Mouse (Mus musculus): ENCODE results near the gene Gm49027. TPM values are rescaled to one million over a fixed set of nuclear protein-coding genes. Genes with fewer than 3 reads are reported as not detected.

Gm49027 gene
- 6.6 and 12.1 TPM in 2 replicates for polyA plus RNA-seq (2012; rRNA removed)

GRCm38 (mm10) chr5:123525281-123525680, at the start of gene Gm49027:
TSS of gene Gm49027 (minus strand) at chr5:123525488.
- TF ChIP-seq CTCF (IDR thresholded peaks at IDR 0.05; ENCODE audit: borderline replicate concordance, control insufficient read depth, extremely low read depth, insufficient read depth, low read length, poor library complexity) (no peak), POLR2A (IDR thresholded peaks at IDR 0.05; ENCODE audit: control insufficient read depth, extremely low read depth, insufficient read depth, low read length, poor library complexity) (no peak)
- 96% methylated on average over 7 of the region's 7 CpGs for WGBS
- H3K4me1 ChIP-seq (replicated peaks; ENCODE audit: control insufficient read depth, insufficient read depth, low read length): peaks cover 13% of the 10 kb centered on the region
- H3K4me3 ChIP-seq (ENCODE audit: control insufficient read depth, insufficient read depth, low read length): peak within 1 kb of the TSS; percentile 67
- H3K27me3 ChIP-seq (ENCODE audit: control insufficient read depth, insufficient read depth, low read length): no peaks in the 10 kb centered on the region
- no peak for DNase-seq
- H3K36me3 ChIP-seq (ENCODE audit: control insufficient read depth, insufficient read depth, low read length): peaks cover 5% of the 10 kb centered on the region
- no peak within 1 kb of the TSS for H3K27ac ChIP-seq (ENCODE audit: control insufficient read depth, insufficient read depth, low read length)

GRCm38 (mm10) chr5:123573362-123573761, 48.1 kb upstream of the Gm49027 start:
- no peak overlapping the region for H3K4me3 ChIP-seq (ENCODE audit: control insufficient read depth, insufficient read depth, low read length)
- no peak for TF ChIP-seq POLR2A (IDR thresholded peaks at IDR 0.05; ENCODE audit: control insufficient read depth, extremely low read depth, insufficient read depth, low read length, poor library complexity)
- TF ChIP-seq CTCF (IDR thresholded peaks at IDR 0.05; ENCODE audit: borderline replicate concordance, control insufficient read depth, extremely low read depth, insufficient read depth, low read length, poor library complexity): no peak

GRCm38 (mm10) chr5:123572357-123573186, 47.3 kb upstream of the Gm49027 start, which contains the start of gene Vps33a:
TSS of gene Vps33a (minus strand) at chr5:123573038.
- Histone ChIP-seq H3K4me1 (replicated peaks; ENCODE audit: control insufficient read depth, insufficient read depth, low read length) (peaks cover 5% of the 10 kb centered on the region), H3K36me3 (ENCODE audit: control insufficient read depth, insufficient read depth, low read length) (peaks cover 12% of the 10 kb centered on the region), H3K4me3 (ENCODE audit: control insufficient read depth, insufficient read depth, low read length) (peak within 1 kb of the TSS; percentile 69), H3K27me3 (ENCODE audit: control insufficient read depth, insufficient read depth, low read length) (no peaks in the 10 kb centered on the region), H3K27ac (ENCODE audit: control insufficient read depth, insufficient read depth, low read length) (no peak within 1 kb of the TSS)
- peak; percentile 98 for DNase-seq
- WGBS: under 1% methylated on average over 54 of the region's 54 CpGs
- TF ChIP-seq CTCF (IDR thresholded peaks at IDR 0.05; ENCODE audit: borderline replicate concordance, control insufficient read depth, extremely low read depth, insufficient read depth, low read length, poor library complexity) (0 out of 2 replicates have a peak, but pooled peaks have one; percentile 25), POLR2A (IDR thresholded peaks at IDR 0.05; ENCODE audit: control insufficient read depth, extremely low read depth, insufficient read depth, low read length, poor library complexity) (0 out of 2 replicates have a peak, but pooled peaks have one; percentile 33)

More at GRCm38 (mm10) chr5:123573362-123573761, 48.1 kb upstream of the Gm49027 start:
- Histone ChIP-seq H3K36me3 (ENCODE audit: control insufficient read depth, insufficient read depth, low read length) (peaks cover 12% of the 10 kb centered on the region), H3K27me3 (ENCODE audit: control insufficient read depth, insufficient read depth, low read length) (no peaks in the 10 kb centered on the region), H3K27ac (ENCODE audit: control insufficient read depth, insufficient read depth, low read length) (no peak overlapping the region), H3K4me1 (replicated peaks; ENCODE audit: control insufficient read depth, insufficient read depth, low read length) (peaks cover 5% of the 10 kb centered on the region)
- DNase-seq: no peak
- WGBS: 76% methylated on average over 8 of the region's 8 CpGs

- Histone ChIP-seq H3K36me3 (ENCODE audit: control insufficient read depth, insufficient read depth, low read length) (peaks cover 74% of the 10 kb centered on the region), H3K27ac (ENCODE audit: control insufficient read depth, insufficient read depth, low read length) (no peak overlapping the region), H3K4me3 (ENCODE audit: control insufficient read depth, insufficient read depth, low read length) (no peak overlapping the region), H3K27me3 (ENCODE audit: control insufficient read depth, insufficient read depth, low read length) (no peaks in the 10 kb centered on the region), H3K4me1 (replicated peaks; ENCODE audit: control insufficient read depth, insufficient read depth, low read length) (no peaks in the 10 kb centered on the region)
- no peak for TF ChIP-seq CTCF (IDR thresholded peaks at IDR 0.05; ENCODE audit: borderline replicate concordance, control insufficient read depth, extremely low read depth, insufficient read depth, low read length, poor library complexity)
- no peak for TF ChIP-seq POLR2A (IDR thresholded peaks at IDR 0.05; ENCODE audit: control insufficient read depth, extremely low read depth, insufficient read depth, low read length, poor library complexity)
- WGBS: 99% methylated on average over 11 of the region's 11 CpGs
- no peak for DNase-seq
These were observed 35.8 kb upstream of the Gm49027 start for GRCm38 (mm10) chr5:123561128-123561527.

GRCm38 (mm10) chr5:123559588-123559987, 34.3 kb upstream of the Gm49027 start:
- Histone ChIP-seq H3K4me3 (ENCODE audit: control insufficient read depth, insufficient read depth, low read length) (no peak overlapping the region), H3K27me3 (ENCODE audit: control insufficient read depth, insufficient read depth, low read length) (no peaks in the 10 kb centered on the region), H3K36me3 (ENCODE audit: control insufficient read depth, insufficient read depth, low read length) (peaks cover 63% of the 10 kb centered on the region), H3K4me1 (replicated peaks; ENCODE audit: control insufficient read depth, insufficient read depth, low read length) (no peaks in the 10 kb centered on the region), H3K27ac (ENCODE audit: control insufficient read depth, insufficient read depth, low read length) (no peak overlapping the region)
- whole genome bisulfite sequencing: 98% methylated on average over 8 of the region's 8 CpGs
- DNase-seq: no peak
- TF ChIP-seq CTCF (IDR thresholded peaks at IDR 0.05; ENCODE audit: borderline replicate concordance, control insufficient read depth, extremely low read depth, insufficient read depth, low read length, poor library complexity) (no peak), POLR2A (IDR thresholded peaks at IDR 0.05; ENCODE audit: control insufficient read depth, extremely low read depth, insufficient read depth, low read length, poor library complexity) (no peak)

- 89% methylated on average over 2 of the region's 2 CpGs for WGBS
- H3K27ac ChIP-seq (ENCODE audit: control insufficient read depth, insufficient read depth, low read length): no peak overlapping the region
- peaks cover 34% of the 10 kb centered on the region for H3K36me3 ChIP-seq (ENCODE audit: control insufficient read depth, insufficient read depth, low read length)
- no peak overlapping the region for H3K4me3 ChIP-seq (ENCODE audit: control insufficient read depth, insufficient read depth, low read length)
- no peaks in the 10 kb centered on the region for H3K4me1 ChIP-seq (replicated peaks; ENCODE audit: control insufficient read depth, insufficient read depth, low read length)
- H3K27me3 ChIP-seq (ENCODE audit: control insufficient read depth, insufficient read depth, low read length): no peaks in the 10 kb centered on the region
- no peak for TF ChIP-seq CTCF (IDR thresholded peaks at IDR 0.05; ENCODE audit: borderline replicate concordance, control insufficient read depth, extremely low read depth, insufficient read depth, low read length, poor library complexity)
- no peak for TF ChIP-seq POLR2A (IDR thresholded peaks at IDR 0.05; ENCODE audit: control insufficient read depth, extremely low read depth, insufficient read depth, low read length, poor library complexity)
- no peak for DNase-seq
These were observed 31.2 kb upstream of the Gm49027 start for GRCm38 (mm10) chr5:123556451-123556850.

All from thymus, adult 2 months (tissue).